Mouse (Mus musculus): ENCODE results near the gene Fes. TPM values are rescaled to one million over a fixed set of nuclear protein-coding genes. Genes with fewer than 3 reads are reported as not detected.

Fes gene
- polyA plus RNA-seq (2012; ENCODE audit: low replicate concordance), result 128 and 133 TPM in 2 replicates

DNA sequence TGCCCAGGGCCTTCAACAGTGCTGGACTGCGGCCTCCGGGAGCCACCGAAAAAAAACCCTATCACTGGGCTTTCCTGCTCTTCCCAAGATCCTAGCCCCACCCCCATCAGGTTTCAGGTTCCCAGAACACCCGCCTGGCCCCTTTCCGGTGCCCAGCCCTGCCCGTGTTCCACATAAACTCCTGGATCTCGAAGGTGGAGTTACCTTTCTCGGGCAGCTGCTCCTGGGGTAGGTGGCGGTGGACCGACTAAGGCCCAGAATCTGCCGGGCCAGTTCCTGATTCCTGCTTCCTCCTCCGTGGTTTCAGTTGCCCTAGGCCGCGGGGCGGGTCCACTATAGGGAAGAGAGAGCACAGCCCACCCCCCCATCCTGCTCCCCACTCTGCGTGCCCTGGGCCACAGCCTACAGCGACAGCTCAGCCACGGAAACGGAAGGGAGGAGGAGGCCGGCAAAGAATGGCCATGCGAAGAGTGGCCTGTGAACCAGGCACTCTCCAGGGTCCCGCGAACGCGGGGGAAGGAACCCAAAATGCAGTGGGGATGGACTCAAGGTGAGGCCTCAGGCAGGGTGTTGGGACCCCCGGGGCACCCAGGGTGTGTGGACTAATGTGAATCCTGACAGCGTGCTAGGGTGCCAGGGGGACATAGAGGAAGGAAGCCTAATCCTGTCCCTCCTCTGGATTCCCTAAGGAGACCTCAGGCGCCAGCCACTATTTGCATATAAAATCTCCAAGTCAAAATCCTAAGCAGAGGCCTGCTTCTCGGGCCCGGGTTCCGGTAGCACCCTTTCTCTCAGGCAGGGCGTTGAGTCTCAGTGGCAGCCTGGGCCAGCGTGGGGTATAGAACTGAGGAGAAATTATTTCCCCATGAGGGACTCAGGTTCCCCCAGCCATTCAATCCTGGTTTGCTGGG is at the start of gene Fes:
Fes (minus strand) TSS at position 314 of the 911 bp plus-strand sequence.

GRCm38 (mm10) chr7:80405188-80405695 is 17.5 kb upstream of the Fes start, which contains the start of gene Furin:
TSS of gene Furin (minus strand) at chr7:80405436.

GRCm38 (mm10) chr7:80371041-80371751 is 16.6 kb downstream of the Fes start, which contains the start of gene Man2a2:
TSS of gene Man2a2 (minus strand) at chr7:80371375.

DNA sequence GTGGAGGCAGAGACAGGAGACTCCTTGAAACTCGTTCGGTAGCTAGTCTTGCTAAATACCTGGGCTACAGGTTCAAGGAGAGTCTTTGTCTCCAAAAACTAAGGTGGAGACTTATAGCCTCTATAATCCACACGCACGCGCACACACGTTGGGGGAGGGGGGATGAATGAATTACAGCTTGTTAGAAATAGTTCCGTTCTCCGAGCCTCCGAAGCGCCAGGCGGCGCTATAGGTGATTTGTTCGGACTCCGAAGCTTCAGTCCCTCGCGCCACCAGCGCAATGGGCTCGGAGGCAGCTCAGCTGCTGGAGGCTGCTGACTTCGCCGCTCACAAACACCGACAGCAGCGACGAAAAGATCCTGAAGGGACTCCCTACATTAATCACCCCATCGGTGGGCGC is 44.9 kb downstream of the Fes start, which contains the start of gene Hddc3:
Hddc3 (plus strand) TSS at position 247 of the 400 bp plus-strand sequence.

DNA sequence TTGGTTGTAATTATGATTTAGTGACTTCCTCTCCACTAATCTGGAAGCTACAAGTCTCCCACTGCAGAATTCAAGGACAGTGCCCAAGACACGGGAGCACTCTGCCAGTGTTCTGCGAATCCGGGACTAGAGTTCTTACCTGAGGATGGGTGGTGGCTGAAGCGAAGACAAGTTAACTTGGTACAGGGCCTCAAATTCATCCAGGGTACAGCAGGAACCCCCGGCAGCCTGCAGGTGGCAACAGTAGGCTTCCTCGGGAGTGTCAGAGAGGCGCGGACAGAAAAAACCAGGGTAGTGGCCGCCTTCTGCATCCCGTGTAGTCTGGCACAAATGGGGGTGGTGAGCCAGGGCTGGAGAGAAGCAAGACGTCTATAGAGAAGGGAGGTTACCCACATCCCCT is 47.0 kb downstream of the Fes start, which contains the start of gene Unc45a:
Unc45a (minus strand) TSS at position 213 of the 400 bp plus-strand sequence.

Other genes starting within 250 kb of the Fes start
- gene Sema4b, start 201.1 kb downstream of the Fes start, polyA plus RNA-seq (2012; ENCODE audit: low replicate concordance), result 37.1 and 63.3 TPM in 2 replicates
- 47.8 and 50.0 TPM in 2 replicates for gene Cib1, start 155.1 kb downstream of the Fes start, polyA plus RNA-seq (2012; ENCODE audit: low replicate concordance)
- gene Gdpgp1, start 155.1 kb downstream of the Fes start, polyA plus RNA-seq (2012; ENCODE audit: low replicate concordance), result 5.4 and 5.7 TPM in 2 replicates
- gene Ttll13, start 141.6 kb downstream of the Fes start, polyA plus RNA-seq (2012; ENCODE audit: low replicate concordance), result 0.36 and 0.59 TPM in 2 replicates
- 34.1 and 46.5 TPM in 2 replicates for gene Ngrn, start 126.7 kb downstream of the Fes start, polyA plus RNA-seq (2012; ENCODE audit: low replicate concordance)
- 4.3 and 5.5 TPM in 2 replicates for gene Vps33b, start 118.3 kb downstream of the Fes start, polyA plus RNA-seq (2012; ENCODE audit: low replicate concordance)
- 3.1 and 6.8 TPM in 2 replicates for gene Prc1, start 93.5 kb downstream of the Fes start, polyA plus RNA-seq (2012; ENCODE audit: low replicate concordance)
- 8.7 and 20.1 TPM in 2 replicates for gene Rccd1, start 63.5 kb downstream of the Fes start, polyA plus RNA-seq (2012; ENCODE audit: low replicate concordance)
- gene Unc45a, start 46.9 kb downstream of the Fes start, polyA plus RNA-seq (2012; ENCODE audit: low replicate concordance), result 81.4 and 176 TPM in 2 replicates
- 3.7 and 20.8 TPM in 2 replicates for gene Hddc3, start 44.8 kb downstream of the Fes start, polyA plus RNA-seq (2012; ENCODE audit: low replicate concordance)
- 81.8 and 121 TPM in 2 replicates for gene Man2a2, start 16.6 kb downstream of the Fes start, polyA plus RNA-seq (2012; ENCODE audit: low replicate concordance)
- 77.1 and 176 TPM in 2 replicates for gene Furin, start 17.5 kb upstream of the Fes start, polyA plus RNA-seq (2012; ENCODE audit: low replicate concordance)
- gene Blm, start 147.2 kb upstream of the Fes start, polyA plus RNA-seq (2012; ENCODE audit: low replicate concordance), result 4.4 and 19.5 TPM in 2 replicates